Mouse (Mus musculus): ENCODE measurements around the gene Birc7. TPM values are rescaled to one million over a fixed set of nuclear protein-coding genes. Genes with fewer than 3 reads are reported as not detected.

Gene Birc7
- polyA plus RNA-seq, 1 experiment, result not detected

DNA sequence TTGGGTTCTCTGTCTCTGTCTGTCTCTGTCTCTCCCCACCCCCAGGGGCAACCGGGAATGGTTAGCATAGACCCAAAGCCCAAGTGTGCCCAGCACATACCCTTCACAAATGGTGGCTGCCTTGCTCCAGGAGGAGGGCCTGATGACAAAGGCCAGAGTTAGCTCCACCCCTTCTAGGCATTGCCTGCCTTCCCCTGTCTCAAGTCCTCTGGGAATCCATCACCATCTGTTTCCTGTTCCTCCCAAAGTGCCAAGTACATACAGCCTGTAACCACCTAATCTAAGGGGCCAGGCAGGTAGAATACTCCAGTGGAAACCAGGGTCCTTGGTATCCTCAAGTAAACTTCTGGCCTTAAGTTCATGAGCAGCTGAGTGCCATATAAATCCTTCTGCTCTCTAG, 3.6 kb downstream of the Birc7 start:
- TF ChIP-seq CEBPB (IDR thresholded peaks at IDR 0.05; ENCODE audit: insufficient read depth, poor library complexity, severe bottlenecking), result no peak
- TF ChIP-seq TCF12 (IDR thresholded peaks at IDR 0.05; ENCODE audit: insufficient read depth, poor library complexity, severe bottlenecking), result no peak
- TF ChIP-seq MYOD1 (IDR thresholded peaks at IDR 0.05; ENCODE audit: control insufficient read depth in 1 of 3, insufficient read length in 2 of 3, low read depth in 2 of 3), result no peak
- TF ChIP-seq POLR2AphosphoS2 (IDR thresholded peaks at IDR 0.05; ENCODE audit: insufficient read length, low read depth), result no peak
- TF ChIP-seq E2F4 (IDR thresholded peaks at IDR 0.05; ENCODE audit: insufficient read depth), result no peak
- TF ChIP-seq SRF (IDR thresholded peaks at IDR 0.05; ENCODE audit: control insufficient read depth, insufficient read length, low read depth), result no peak
- TF ChIP-seq REST (IDR thresholded peaks at IDR 0.05; ENCODE audit: insufficient read depth, insufficient read length), result no peak
- no peak overlapping the region for H3ac ChIP-seq (ENCODE audit: control insufficient read depth, insufficient read length)
- H3K4me3 ChIP-seq, result no peak overlapping the region
- peaks cover 70% of the 10 kb centered on the region for H3K27me3 ChIP-seq (ENCODE audit: control insufficient read depth, insufficient read depth, insufficient read length)
- no peak overlapping the region for H3K4me2 ChIP-seq (ENCODE audit: low read depth)
- no peaks in the 10 kb centered on the region for H3K36me3 ChIP-seq (ENCODE audit: control insufficient read depth, insufficient read depth)
- H3K79me2 ChIP-seq (ENCODE audit: control insufficient read depth, insufficient read depth), result no peaks in the 10 kb centered on the region

DNA sequence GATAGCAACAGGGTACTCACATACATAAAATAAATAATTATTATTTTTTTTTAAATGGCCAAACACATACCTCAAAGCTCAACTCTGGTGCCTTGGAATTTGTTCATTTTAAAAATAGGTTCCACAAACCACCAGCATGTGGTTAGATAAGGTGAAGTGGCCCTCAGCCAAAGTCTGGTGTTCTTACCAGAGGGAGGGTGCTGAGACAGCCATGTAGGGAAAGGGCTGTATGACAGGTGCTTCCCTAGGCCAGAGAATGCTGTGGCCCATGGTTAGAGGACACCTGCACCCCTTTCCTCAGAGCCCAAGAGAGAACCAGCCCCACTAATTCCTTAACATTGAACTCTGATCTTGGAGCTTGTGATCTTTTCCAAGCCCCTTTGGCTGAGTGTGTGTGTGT, 11.4 kb downstream of the Birc7 start:
- Histone ChIP-seq H3ac (ENCODE audit: control insufficient read depth, insufficient read length) (no peak overlapping the region), H3K27me3 (ENCODE audit: control insufficient read depth, insufficient read depth, insufficient read length) (peaks cover 25% of the 10 kb centered on the region), H3K79me2 (ENCODE audit: control insufficient read depth, insufficient read depth) (no peaks in the 10 kb centered on the region), H3K4me3 (no peak overlapping the region), H3K36me3 (ENCODE audit: control insufficient read depth, insufficient read depth) (no peaks in the 10 kb centered on the region), H3K4me2 (ENCODE audit: low read depth) (no peak overlapping the region)
- TF ChIP-seq MYOG (IDR thresholded peaks at IDR 0.05; ENCODE audit: control insufficient read depth in 1 of 3, insufficient read depth in 1 of 3, insufficient read length in 2 of 3, low read depth in 2 of 3) (peak in 1 of 3 experiments; percentile 42), MYOD1 (IDR thresholded peaks at IDR 0.05; ENCODE audit: control insufficient read depth in 1 of 3, insufficient read length in 2 of 3, low read depth in 2 of 3) (peak in 1 of 3 experiments; percentile 51), POLR2A (IDR thresholded peaks at IDR 0.05; ENCODE audit: insufficient read length, low read depth) (no peak), POLR2AphosphoS2 (IDR thresholded peaks at IDR 0.05; ENCODE audit: insufficient read length, low read depth) (no peak)

DNA sequence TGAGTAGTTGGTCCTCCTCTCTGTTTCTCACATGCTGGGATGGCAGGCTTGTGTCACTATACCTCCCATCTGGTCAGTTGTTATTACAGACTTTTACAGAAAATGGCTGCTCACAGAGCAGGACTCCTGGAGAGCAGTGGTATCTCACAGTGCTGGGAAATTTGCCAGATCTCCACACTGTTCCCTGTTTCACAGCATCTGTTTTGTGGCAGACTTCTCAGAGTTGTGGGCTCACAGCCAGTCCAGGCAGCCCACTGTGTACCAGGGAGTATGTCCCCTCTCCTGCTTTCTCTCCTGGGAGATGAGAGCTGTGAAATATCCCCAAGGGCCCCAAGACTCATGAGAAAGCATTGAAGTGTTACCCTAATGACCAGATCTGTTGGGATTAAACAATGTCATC, 13.0 kb downstream of the Birc7 start:
- H3K36me3 ChIP-seq (ENCODE audit: control insufficient read depth, insufficient read depth), result no peaks in the 10 kb centered on the region
- TF ChIP-seq MYOD1 (IDR thresholded peaks at IDR 0.05; ENCODE audit: control insufficient read depth in 1 of 3, insufficient read length in 2 of 3, low read depth in 2 of 3) (no peak), TCF12 (IDR thresholded peaks at IDR 0.05; ENCODE audit: insufficient read depth, poor library complexity, severe bottlenecking) (no peak), MYOG (IDR thresholded peaks at IDR 0.05; ENCODE audit: control insufficient read depth in 1 of 3, insufficient read depth in 1 of 3, insufficient read length in 2 of 3, low read depth in 2 of 3) (no peak), SRF (IDR thresholded peaks at IDR 0.05; ENCODE audit: control insufficient read depth, insufficient read length, low read depth) (no peak), POLR2AphosphoS2 (IDR thresholded peaks at IDR 0.05; ENCODE audit: insufficient read length, low read depth) (no peak), CEBPB (IDR thresholded peaks at IDR 0.05; ENCODE audit: insufficient read depth, poor library complexity, severe bottlenecking) (no peak), REST (IDR thresholded peaks at IDR 0.05; ENCODE audit: insufficient read depth, insufficient read length) (no peak), E2F4 (IDR thresholded peaks at IDR 0.05; ENCODE audit: insufficient read depth) (no peak), USF1 (IDR thresholded peaks at IDR 0.05; ENCODE audit: low read depth) (no peak), POLR2A (IDR thresholded peaks at IDR 0.05; ENCODE audit: insufficient read length, low read depth) (no peak), TCF3 (IDR thresholded peaks at IDR 0.05; ENCODE audit: insufficient read length, low read depth) (no peak), MAX (IDR thresholded peaks at IDR 0.05; ENCODE audit: low read depth) (no peak)
- peaks cover 12% of the 10 kb centered on the region for H3K27me3 ChIP-seq (ENCODE audit: control insufficient read depth, insufficient read depth, insufficient read length)
- no peaks in the 10 kb centered on the region for H3K79me2 ChIP-seq (ENCODE audit: control insufficient read depth, insufficient read depth)
- H3K4me2 ChIP-seq (ENCODE audit: low read depth), result no peak overlapping the region
- no peak overlapping the region for H3K4me3 ChIP-seq
- no peak overlapping the region for H3ac ChIP-seq (ENCODE audit: control insufficient read depth, insufficient read length)

DNA sequence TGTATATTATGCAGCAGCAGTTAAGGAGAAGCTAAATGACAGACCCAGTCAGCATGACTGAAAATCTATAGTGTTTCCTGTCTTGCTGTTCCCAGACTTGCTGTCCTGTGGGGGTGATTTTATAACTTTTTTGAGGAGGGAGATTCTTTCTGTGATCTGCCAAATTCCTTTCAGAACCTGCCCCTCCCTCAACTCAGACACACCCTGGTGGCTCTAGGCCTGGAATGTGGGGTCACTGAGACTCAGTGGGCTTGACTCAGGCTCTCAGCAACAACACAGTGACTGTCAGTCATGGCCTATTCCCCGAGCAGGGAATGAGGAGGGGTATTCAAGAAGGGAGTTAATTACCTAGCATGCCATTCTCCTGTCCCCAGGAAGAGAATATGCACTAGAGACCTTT, 21.1 kb downstream of the Birc7 start:
- Histone ChIP-seq H3K36me3 (ENCODE audit: control insufficient read depth, insufficient read depth) (no peaks in the 10 kb centered on the region), H3K79me2 (ENCODE audit: control insufficient read depth, insufficient read depth) (no peaks in the 10 kb centered on the region), H3K4me3 (no peak overlapping the region), H3K4me2 (ENCODE audit: low read depth) (no peak overlapping the region), H3K27me3 (ENCODE audit: control insufficient read depth, insufficient read depth, insufficient read length) (peaks cover 66% of the 10 kb centered on the region), H3ac (ENCODE audit: control insufficient read depth, insufficient read length) (no peak overlapping the region)
- TF ChIP-seq MAX (IDR thresholded peaks at IDR 0.05; ENCODE audit: low read depth) (no peak), E2F4 (IDR thresholded peaks at IDR 0.05; ENCODE audit: insufficient read depth) (no peak), POLR2AphosphoS2 (IDR thresholded peaks at IDR 0.05; ENCODE audit: insufficient read length, low read depth) (no peak), TCF3 (IDR thresholded peaks at IDR 0.05; ENCODE audit: insufficient read length, low read depth) (no peak), MYOG (IDR thresholded peaks at IDR 0.05; ENCODE audit: control insufficient read depth in 1 of 3, insufficient read depth in 1 of 3, insufficient read length in 2 of 3, low read depth in 2 of 3) (no peak), REST (IDR thresholded peaks at IDR 0.05; ENCODE audit: insufficient read depth, insufficient read length) (no peak), MYOD1 (IDR thresholded peaks at IDR 0.05; ENCODE audit: control insufficient read depth in 1 of 3, insufficient read length in 2 of 3, low read depth in 2 of 3) (no peak), USF1 (IDR thresholded peaks at IDR 0.05; ENCODE audit: low read depth) (no peak), CEBPB (IDR thresholded peaks at IDR 0.05; ENCODE audit: insufficient read depth, poor library complexity, severe bottlenecking) (no peak), POLR2A (IDR thresholded peaks at IDR 0.05; ENCODE audit: insufficient read length, low read depth) (no peak), TCF12 (IDR thresholded peaks at IDR 0.05; ENCODE audit: insufficient read depth, poor library complexity, severe bottlenecking) (no peak), SRF (IDR thresholded peaks at IDR 0.05; ENCODE audit: control insufficient read depth, insufficient read length, low read depth) (no peak)

DNA sequence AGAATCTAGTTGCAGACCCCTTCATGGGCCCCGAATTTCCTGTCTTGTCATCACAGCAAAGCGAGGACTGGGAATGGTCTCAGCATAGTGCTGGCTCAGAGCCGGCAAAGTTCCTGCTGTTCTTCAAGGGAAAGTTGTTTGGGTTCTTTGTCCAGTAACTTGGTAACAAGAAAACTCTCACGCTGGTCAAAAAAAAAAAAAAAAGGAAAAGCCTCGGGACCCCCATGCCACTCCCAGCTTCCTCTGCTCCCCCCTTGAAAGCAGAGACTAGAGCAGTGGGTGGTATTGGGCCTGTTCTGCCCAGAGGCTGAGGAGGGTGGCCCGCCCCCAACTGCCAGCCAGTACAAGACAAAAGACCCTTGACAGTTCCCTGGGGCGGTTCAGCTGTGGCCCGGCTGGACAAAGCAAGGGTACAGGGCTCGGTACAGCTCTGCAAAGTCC, 23.9 kb downstream of the Birc7 start:
- TF ChIP-seq MYOG (IDR thresholded peaks at IDR 0.05; ENCODE audit: control insufficient read depth in 1 of 3, insufficient read depth in 1 of 3, insufficient read length in 2 of 3, low read depth in 2 of 3) (no peak), POLR2AphosphoS2 (IDR thresholded peaks at IDR 0.05; ENCODE audit: insufficient read length, low read depth) (no peak), TCF3 (IDR thresholded peaks at IDR 0.05; ENCODE audit: insufficient read length, low read depth) (no peak), USF1 (IDR thresholded peaks at IDR 0.05; ENCODE audit: low read depth) (no peak), REST (IDR thresholded peaks at IDR 0.05; ENCODE audit: insufficient read depth, insufficient read length) (no peak), MYOD1 (IDR thresholded peaks at IDR 0.05; ENCODE audit: control insufficient read depth in 1 of 3, insufficient read length in 2 of 3, low read depth in 2 of 3) (no peak), POLR2A (IDR thresholded peaks at IDR 0.05; ENCODE audit: insufficient read length, low read depth) (no peak), E2F4 (IDR thresholded peaks at IDR 0.05; ENCODE audit: insufficient read depth) (no peak), SRF (IDR thresholded peaks at IDR 0.05; ENCODE audit: control insufficient read depth, insufficient read length, low read depth) (no peak), MAX (IDR thresholded peaks at IDR 0.05; ENCODE audit: low read depth) (no peak), CEBPB (IDR thresholded peaks at IDR 0.05; ENCODE audit: insufficient read depth, poor library complexity, severe bottlenecking) (no peak), TCF12 (IDR thresholded peaks at IDR 0.05; ENCODE audit: insufficient read depth, poor library complexity, severe bottlenecking) (no peak)
- Histone ChIP-seq H3K27me3 (ENCODE audit: control insufficient read depth, insufficient read depth, insufficient read length) (peaks cover 79% of the 10 kb centered on the region), H3K4me3 (no peak overlapping the region), H3K4me2 (ENCODE audit: low read depth) (no peak overlapping the region), H3K79me2 (ENCODE audit: control insufficient read depth, insufficient read depth) (no peaks in the 10 kb centered on the region), H3K36me3 (ENCODE audit: control insufficient read depth, insufficient read depth) (no peaks in the 10 kb centered on the region), H3ac (ENCODE audit: control insufficient read depth, insufficient read length) (no peak overlapping the region)
